Mouse (Mus musculus) adrenal gland, postnatal 14 days (tissue): ENCODE measurements around the gene Sowahc. TPM values are rescaled to one million over a fixed set of nuclear protein-coding genes. Genes with fewer than 3 reads are reported as not detected.

Experiments
- DNase-seq: peaks from one replicate; pipeline ENCODE4 v3.0.0; 2021; ENCODE audit warnings: mixed read lengths
- long read RNA-seq, 2 experiments: library from polyadenylated mRNA; stranded (forward); transcript quantifications; one replicate each; pipeline ENCODE4 v2.0.0; 2021
- total RNA-seq: library from RNA; stranded (reverse); gene quantifications from 2 replicates; pipeline ENCODE4 v1.2.3, GENCODE M21; 2021

Gene Sowahc
- total RNA-seq: 22.7 and 24.6 TPM in 2 replicates
- long read RNA-seq, experiment 1, full-length matches to known transcripts: 3 of 3 reads
- long read RNA-seq, experiment 1, partial matches to known transcripts: 0 of 3 reads
- long read RNA-seq, experiment 1, other reads (novel, unspliced or antisense): 0 of 3 reads
- long read RNA-seq, experiment 2, full-length matches to known transcripts: 6 of 6 reads
- long read RNA-seq, experiment 2, partial matches to known transcripts: 0 of 6 reads
- long read RNA-seq, experiment 2, other reads (novel, unspliced or antisense): 0 of 6 reads

DNA sequence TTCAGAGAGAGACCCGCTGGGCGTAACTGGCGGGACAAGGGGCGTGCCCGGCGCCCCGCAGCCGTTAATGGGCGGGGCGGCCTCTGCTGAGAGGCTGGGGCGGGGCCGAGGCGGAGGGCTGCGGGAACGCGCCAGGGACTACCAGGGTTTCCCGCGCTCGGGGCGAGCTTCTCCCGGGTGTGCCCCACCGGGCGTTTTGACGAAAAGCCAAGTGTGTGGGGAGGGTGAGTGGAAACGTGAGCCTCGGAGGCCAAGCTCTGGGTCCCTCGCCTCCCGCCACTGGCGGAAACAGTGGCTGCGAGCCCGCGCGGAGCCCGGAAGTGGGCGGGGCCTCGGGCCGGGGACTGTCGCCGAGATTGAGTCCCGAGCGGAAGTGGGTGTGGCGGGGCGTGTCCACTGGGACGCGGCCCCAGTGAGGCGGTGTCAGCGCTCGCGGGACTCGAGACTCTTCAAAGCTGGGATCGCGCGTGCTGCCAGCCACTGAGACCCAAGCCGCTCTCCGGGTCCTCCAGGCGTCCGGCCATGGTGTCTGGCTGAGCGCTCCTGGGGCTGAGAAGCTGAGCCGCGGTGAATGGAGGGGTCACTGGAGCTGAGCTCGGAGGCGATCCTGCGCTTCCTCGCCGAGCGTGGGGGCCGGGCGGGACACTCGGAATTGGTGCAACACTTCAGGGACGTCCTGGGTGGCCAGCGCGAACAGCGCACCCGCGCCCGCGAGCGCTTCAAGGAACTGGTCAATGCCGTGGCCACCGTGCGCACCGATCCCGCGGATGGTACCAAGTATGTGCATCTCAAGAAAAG is at the start of gene Sowahc, which contains the start of gene Sept10:
Gene Sowahc (plus strand): TSS at position 481 of the 798 bp plus-strand sequence.
Gene Sept10 (minus strand): TSS at position 375 of the 798 bp plus-strand sequence.
- peak; percentile 99 for DNase-seq

- DNase-seq: no peak
Measured at GRCm38 (mm10) chr10:59172539-59172938, 49.2 kb upstream of the Sowahc start.

DNA sequence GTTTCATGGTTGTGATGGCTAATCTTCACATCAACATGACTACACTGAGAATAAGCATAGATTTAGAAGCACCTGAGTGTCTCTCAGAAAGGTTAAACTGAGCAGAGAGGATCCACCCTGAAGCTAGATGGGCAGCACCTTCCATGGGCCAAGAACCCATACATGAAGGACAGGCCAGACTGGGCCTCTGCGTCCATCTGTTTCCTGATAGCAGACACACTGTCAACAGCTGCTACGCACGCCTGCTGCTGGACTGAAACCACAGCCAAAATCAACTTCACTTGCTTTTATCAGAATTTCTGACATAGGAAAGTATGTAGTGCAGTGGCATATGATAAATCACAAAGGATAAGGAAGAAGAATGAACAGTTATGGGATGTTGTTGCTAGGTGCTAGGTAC is 42.1 kb upstream of the Sowahc start:
- DNase-seq: no peak

GRCm38 (mm10) chr10:59182306-59182705 is 39.4 kb upstream of the Sowahc start:
- no peak for DNase-seq

DNA sequence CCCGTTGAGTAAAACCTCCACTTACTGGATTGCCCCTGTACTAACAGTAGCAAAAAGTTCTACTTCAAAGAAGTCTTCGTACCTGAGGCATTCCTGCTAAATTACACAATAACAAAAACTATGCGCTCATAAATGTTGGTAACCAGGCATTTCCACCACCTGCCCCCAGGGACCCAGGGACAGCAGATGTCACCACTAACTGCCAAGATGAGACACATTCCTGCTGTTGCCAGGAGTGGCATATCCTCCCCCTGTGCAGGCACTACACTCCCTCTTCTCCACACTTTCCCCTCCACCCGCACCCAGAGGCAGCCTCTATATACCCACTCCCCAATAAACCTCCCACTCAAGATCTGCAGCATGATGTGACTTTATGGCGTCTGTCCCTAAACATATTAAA is 26.9 kb upstream of the Sowahc start:
- DNase-seq: peak; percentile 15

DNA sequence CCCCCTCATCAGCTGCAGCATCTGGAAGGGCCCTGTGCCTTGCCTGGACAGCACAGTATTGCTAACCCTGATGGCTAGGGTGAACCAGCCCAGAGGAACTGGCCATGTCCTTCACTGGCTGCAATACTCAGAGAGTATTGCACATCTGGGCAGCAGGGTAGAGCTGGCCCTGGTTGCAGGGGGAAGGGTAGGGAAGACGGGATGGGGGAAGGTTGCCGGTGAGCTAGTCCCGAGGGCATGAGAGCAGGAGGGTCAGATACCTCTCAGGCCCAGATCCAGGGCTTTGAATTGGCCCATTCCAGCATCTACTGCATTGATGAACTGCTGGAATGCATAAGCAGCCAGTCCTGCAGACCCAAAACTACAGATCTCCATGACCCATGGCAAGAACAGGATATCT is 25.0 kb upstream of the Sowahc start:
- DNase-seq: peak; percentile 51

GRCm38 (mm10) chr10:59200011-59200410 is 21.7 kb upstream of the Sowahc start:
- no peak for DNase-seq

- DNase-seq: peak; percentile 46
Measured at GRCm38 (mm10) chr10:59220824-59221472, 805 bp upstream of the Sowahc start.

- peak; percentile 71 for DNase-seq
Measured at GRCm38 (mm10) chr10:59222271-59223101, 733 bp downstream of the Sowahc start.

- DNase-seq: no peak
Measured at GRCm38 (mm10) chr10:59223301-59223700, 1.5 kb downstream of the Sowahc start.

DNA sequence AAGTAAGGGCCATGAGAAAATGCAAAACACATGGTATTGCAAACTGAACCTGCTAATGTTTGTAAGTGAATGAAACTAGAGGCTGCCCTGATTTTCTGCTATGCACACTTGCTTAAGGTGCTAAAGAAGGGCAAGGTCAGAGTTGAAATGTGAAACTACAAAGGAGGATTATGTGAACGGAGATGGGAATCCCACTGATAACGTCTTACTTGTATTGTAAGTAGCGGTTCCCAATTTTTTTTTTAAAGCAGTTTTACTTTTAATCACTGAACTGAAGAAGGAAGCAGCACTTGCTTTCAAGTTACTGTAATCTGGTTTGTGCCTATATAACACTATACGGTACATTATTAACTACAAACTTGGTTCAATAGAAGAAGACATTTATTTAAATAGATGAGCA is 2.1 kb downstream of the Sowahc start:
- DNase-seq: no peak

DNA sequence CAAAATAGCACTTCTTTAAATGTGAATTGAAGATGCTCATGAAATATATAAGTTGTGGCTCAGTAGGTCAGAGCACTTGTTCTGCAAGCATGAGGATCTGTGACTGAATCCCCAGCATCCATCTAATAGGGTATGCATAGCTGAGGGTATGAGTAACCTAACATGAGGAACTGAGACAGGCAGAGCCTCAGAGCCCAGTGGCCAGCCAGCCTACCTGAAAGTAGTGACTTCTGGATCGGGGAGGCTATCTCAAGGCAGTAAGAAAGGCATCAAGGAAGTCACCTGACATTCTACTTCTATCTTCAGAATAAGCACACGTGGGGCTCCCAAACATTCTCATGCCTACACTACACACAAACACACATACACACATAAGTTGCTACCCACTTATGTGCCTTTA is 3.4 kb downstream of the Sowahc start:
- DNase-seq: no peak

DNA sequence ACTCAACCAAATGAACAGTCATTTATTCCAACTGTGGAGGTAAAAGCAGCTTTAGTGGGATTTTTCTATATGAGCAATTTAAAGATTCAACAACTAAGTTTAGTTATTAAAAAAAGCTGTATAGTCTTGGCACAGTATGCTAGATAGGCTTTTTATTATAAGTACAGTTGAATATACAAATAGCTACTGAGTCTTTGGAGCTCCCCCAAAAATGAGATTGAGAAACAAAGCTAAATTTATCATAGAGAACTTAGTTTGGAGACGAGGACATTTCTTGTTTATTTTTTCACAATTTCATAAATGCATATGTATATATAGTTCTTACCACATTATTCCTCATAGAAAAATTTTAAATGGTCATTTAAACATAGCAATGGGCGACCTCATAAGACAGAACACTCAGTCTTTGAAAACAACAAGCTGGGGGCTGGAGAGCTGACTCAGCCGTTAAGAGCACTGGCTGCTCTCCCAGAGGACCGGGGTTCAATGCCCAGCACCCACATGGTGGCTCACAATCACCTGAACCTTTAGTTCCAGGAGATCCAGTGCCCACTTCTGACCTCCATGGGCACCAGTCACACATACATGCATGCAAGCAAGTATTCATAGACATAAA is 7.6 kb downstream of the Sowahc start:
- no peak for DNase-seq

GRCm38 (mm10) chr10:59235227-59235626 is 13.5 kb downstream of the Sowahc start:
- no peak for DNase-seq

- DNase-seq: no peak
Measured at GRCm38 (mm10) chr10:59235847-59236246, 14.1 kb downstream of the Sowahc start.

GRCm38 (mm10) chr10:59236486-59236885 is 14.7 kb downstream of the Sowahc start:
- DNase-seq: peak; percentile 70

GRCm38 (mm10) chr10:59237757-59238156 is 16.0 kb downstream of the Sowahc start:
- peak; percentile 17 for DNase-seq

DNA sequence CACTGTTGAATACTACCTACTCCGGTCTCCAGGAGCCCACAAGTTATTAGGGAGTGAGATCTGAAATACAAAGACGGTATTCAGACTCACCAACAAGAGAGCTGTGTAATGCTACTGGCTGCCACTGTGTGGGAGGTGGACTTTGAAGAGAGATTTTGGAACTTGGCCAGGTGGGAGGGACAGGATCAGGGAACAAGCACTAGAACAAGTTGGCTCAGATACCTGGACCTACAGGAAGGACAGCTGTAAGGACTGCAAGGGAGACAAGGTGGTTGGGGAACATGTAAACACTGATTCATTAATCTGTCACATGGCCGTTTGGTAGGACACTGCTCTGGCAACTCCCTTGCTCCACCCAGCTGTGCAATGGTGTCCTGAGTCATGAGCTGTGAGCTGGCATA is 19.4 kb downstream of the Sowahc start:
- DNase-seq: peak; percentile 60

DNA sequence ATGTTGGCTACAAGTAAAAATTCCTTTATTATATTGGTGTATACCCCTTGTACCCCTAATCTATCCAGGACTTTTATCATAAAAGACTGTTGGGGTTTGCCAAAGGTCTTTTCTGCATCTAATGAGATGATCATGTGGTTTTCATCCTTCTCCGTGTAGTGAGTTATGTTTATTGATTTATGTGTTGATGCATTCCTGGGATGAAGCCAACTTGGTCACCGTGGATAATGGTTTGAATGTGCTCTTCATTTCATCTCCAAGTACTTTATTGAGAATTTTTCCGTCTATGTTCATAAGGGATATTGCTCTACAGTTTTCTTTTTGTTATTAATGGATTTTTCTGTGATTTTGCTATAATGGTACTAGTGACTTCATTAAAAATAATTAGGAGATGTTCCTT is 27.8 kb downstream of the Sowahc start:
- no peak for DNase-seq

DNA sequence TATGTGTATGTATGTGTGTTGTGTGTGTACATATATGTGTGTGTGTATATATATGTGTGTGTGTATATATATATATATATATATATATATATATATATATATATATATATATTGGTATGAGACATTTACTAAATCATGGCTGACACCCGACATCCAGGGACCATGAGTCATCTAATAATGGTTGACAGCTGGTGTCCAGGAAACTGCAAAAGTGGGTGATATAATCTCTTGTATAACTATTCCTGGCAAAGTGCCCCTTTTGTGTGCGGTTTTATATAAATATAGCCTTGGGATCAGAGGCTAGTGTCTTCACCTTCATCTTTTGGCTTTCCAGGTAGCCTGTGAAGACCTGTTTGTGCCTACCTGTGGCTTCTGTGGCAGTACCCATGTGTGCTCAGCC is 28.9 kb downstream of the Sowahc start:
- DNase-seq: no peak

DNA sequence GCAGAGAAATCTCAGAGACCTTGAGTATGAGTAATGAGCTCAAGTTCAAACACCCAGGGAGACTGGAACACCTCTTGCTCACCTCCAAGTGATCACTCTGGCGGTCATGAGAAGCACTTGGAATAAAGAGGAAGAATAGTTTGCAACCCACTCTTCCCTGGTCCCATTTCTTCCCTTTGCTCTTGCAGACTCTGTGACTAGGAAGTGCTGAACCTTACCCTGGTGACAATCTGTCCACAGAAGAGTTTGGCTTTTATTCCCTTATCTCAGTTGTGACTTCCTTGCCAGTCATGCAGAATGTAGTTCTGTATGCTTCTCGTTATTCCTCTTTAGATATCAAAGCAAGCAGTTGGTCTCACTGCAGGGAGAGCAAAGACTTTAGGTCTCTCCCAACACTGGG is 30.2 kb downstream of the Sowahc start:
- no peak for DNase-seq

DNA sequence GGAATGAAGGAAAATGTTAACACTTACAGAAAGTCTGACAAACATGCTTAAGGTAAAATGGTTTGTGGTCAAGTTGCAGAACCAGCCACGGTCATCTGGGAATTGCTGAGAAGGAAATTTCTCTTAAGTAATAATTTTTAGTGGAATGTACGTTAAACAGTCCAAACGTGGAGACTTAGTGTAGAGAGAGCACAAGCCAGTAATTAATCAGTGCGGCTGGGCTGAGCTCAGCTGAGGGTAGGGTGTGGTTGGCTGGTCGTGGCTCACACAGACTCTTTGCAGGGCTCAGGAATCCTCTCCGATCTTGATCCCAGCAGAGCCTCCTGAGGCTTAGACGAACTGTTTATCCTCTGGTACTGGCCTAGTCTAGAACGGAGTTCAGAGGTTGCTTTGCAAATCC is 30.6 kb downstream of the Sowahc start:
- no peak for DNase-seq
